Comparison of ENCODE assay signal across 21 mouse cellular contexts in the genomic region with DNA sequence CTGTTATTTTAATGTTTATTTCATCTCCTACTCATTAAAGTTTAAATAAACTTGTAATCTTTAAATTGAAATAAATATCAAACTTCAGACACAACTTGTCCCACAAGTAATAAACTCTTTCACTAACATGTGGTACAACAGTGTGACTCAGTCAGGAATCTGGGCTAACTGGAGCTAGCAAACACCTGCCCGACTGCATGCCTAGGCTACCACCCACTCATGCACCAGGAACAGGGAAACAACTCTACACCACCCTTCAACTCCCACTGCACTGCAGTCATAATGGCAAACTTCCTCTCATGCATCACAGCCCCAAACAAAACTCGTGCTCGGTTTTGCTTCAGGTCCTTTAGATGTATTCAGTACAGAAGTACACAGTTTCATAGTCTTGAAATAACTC.
DNase-seq lines count a peak whose midpoint lies in the region; ATAC-seq and TF ChIP-seq lines count a peak whose summit lies in the region.
"Had no signal": no experiment of that assay in that cellular context is flagged by ENCODE, and none has a peak within 500 bp of the region (broad histone marks: within the 10 kb centered on the region; RNA-seq: fewer than 3 reads in every experiment).

No protein-coding gene starts in this region.

- no peaks in the 10 kb centered on the region for H3K27me3 ChIP-seq in liver, embryonic 13.5 days
- no peaks in the 10 kb centered on the region for H3K27me3 ChIP-seq in liver, embryonic 11.5 days (replicated peaks; ENCODE audit: control insufficient read depth, insufficient read depth, low read length)
- no peaks in the 10 kb centered on the region for H3K27me3 ChIP-seq in stomach, postnatal 0 days (ENCODE audit: control insufficient read depth, insufficient read depth, low read length)
- H3K27me3 ChIP-seq: embryonic facial prominence, embryonic 15.5 days; forebrain, embryonic 15.5 days; heart, embryonic 13.5 days; hindbrain, embryonic 15.5 days; Patski had no signal

- WGBS in liver, embryonic 13.5 days (ENCODE audit: insufficient replicate concordance): 84% methylated on average over 3 of the region's 3 CpGs
- WGBS in liver, embryonic 11.5 days: 88% methylated on average over 3 of the region's 3 CpGs
- 70% methylated on average over 3 of the region's 3 CpGs for WGBS in stomach, postnatal 0 days

- no peak for ATAC-seq in liver, embryonic 13.5 days (ENCODE audit: low read depth)
- no peak for ATAC-seq in liver, embryonic 11.5 days (replicated peaks; ENCODE audit: low FRiP score)
- peak; percentile 74; the same call in 1 of the 2 replicates for ATAC-seq in stomach, postnatal 0 days (ENCODE audit: low FRiP score, low TSS enrichment)
- ATAC-seq: activated CD4-positive, CD25-positive, alpha-beta regulatory T cell, adult 4 months; forebrain, embryonic 15.5 days; Patski had no signal

- no peak overlapping the region for H3K4me2 ChIP-seq in liver, embryonic 13.5 days
- H3K4me2 ChIP-seq in liver, embryonic 11.5 days: no peak overlapping the region
- no peak overlapping the region for H3K4me2 ChIP-seq in stomach, postnatal 0 days (replicated peaks; ENCODE audit: low read depth)
- H3K4me2 ChIP-seq: embryonic facial prominence, embryonic 15.5 days; forebrain, embryonic 15.5 days; heart, embryonic 13.5 days; hindbrain, embryonic 15.5 days had no signal

- intact Hi-C loops in left cerebral cortex, postnatal 4 days (cut with DNase I): no loop called here

- no peak overlapping the region for H3K9ac ChIP-seq in liver, embryonic 13.5 days
- H3K9ac ChIP-seq in liver, embryonic 11.5 days (ENCODE audit: low read depth, low read length): no peak overlapping the region
- H3K9ac ChIP-seq in stomach, postnatal 0 days (ENCODE audit: low read length): no peak overlapping the region
- H3K9ac ChIP-seq: embryonic facial prominence, embryonic 15.5 days; forebrain, embryonic 15.5 days; heart, embryonic 13.5 days; hindbrain, embryonic 15.5 days had no signal

- TF ChIP-seq CTCF in stomach, postnatal 0 days (IDR thresholded peaks at IDR 0.05; ENCODE audit: low read depth): no peak

- peaks cover 37% of the 10 kb centered on the region for H3K4me1 ChIP-seq in liver, embryonic 13.5 days (replicated peaks)
- peaks cover 10% of the 10 kb centered on the region for H3K4me1 ChIP-seq in liver, embryonic 11.5 days (replicated peaks; ENCODE audit: control insufficient read depth, insufficient read depth, low read length)
- H3K4me1 ChIP-seq in stomach, postnatal 0 days (replicated peaks; ENCODE audit: control insufficient read depth, insufficient read depth): no peaks in the 10 kb centered on the region
- H3K4me1 ChIP-seq: embryonic facial prominence, embryonic 15.5 days; forebrain, embryonic 15.5 days; heart, embryonic 13.5 days; hindbrain, embryonic 15.5 days had no signal

- no peaks in the 10 kb centered on the region for H3K9me3 ChIP-seq in liver, embryonic 13.5 days (replicated peaks)
- no peaks in the 10 kb centered on the region for H3K9me3 ChIP-seq in liver, embryonic 11.5 days (ENCODE audit: control insufficient read depth, low read length)
- no peaks in the 10 kb centered on the region for H3K9me3 ChIP-seq in stomach, postnatal 0 days (ENCODE audit: control insufficient read depth, low read length)
- H3K9me3 ChIP-seq: embryonic facial prominence, embryonic 15.5 days; forebrain, embryonic 15.5 days; heart, embryonic 13.5 days; hindbrain, embryonic 15.5 days had no signal

- peak; percentile 44 for TF ChIP-seq EP300 in stomach, postnatal 0 days (optimal IDR thresholded peaks at IDR 0.05)

- peak overlapping the region; percentile 43; the same call in 1 of the 2 replicates for H3K27ac ChIP-seq in liver, embryonic 13.5 days
- H3K27ac ChIP-seq in liver, embryonic 11.5 days (ENCODE audit: low read depth, low read length): no peak overlapping the region
- no peak overlapping the region for H3K27ac ChIP-seq in stomach, postnatal 0 days (replicated peaks)
- H3K27ac ChIP-seq: embryonic facial prominence, embryonic 15.5 days; forebrain, embryonic 15.5 days; heart, embryonic 13.5 days; hindbrain, embryonic 15.5 days had no signal

- no peak for DNase-seq in liver, embryonic 13.5 days
- DNase-seq in liver, embryonic 11.5 days (ENCODE audit: low spot score): no peak
- peak; percentile 13 to 51 for DNase-seq in urinary bladder, adult 18-20 months (ENCODE audit: low spot score in 2 of 2)
- no peak for DNase-seq in urinary bladder, adult 2 months (ENCODE audit: low spot score)
- DNase-seq in brain, adult 2 months (ENCODE audit: low read depth, low spot score): peak; percentile 53
- no peak for DNase-seq in stomach, postnatal 0 days (ENCODE audit: low spot score)
- no peak for DNase-seq in left cerebral cortex, postnatal 4 days
- DNase-seq in testis, postnatal 10 days (ENCODE audit: low spot score): no peak
- DNase-seq: adrenal gland, postnatal 25 days; cerebellum, adult 2 months; cerebellum, postnatal 10 days; embryo, embryonic 11 days; gastrocnemius, postnatal 14 days; heart, postnatal 36 days had no signal

- H3K36me3 ChIP-seq in liver, embryonic 13.5 days: peaks cover 55% of the 10 kb centered on the region
- peaks cover 7% of the 10 kb centered on the region; the same call in 1 of the 2 replicates for H3K36me3 ChIP-seq in liver, embryonic 11.5 days (ENCODE audit: control insufficient read depth, insufficient read depth, low read length)
- no peaks in the 10 kb centered on the region for H3K36me3 ChIP-seq in stomach, postnatal 0 days (ENCODE audit: control insufficient read depth, insufficient read depth, low read length)
- H3K36me3 ChIP-seq: forebrain, embryonic 15.5 days had no signal

- no peak overlapping the region for H3K4me3 ChIP-seq in liver, embryonic 13.5 days (replicated peaks)
- no peak overlapping the region for H3K4me3 ChIP-seq in liver, embryonic 11.5 days (ENCODE audit: low read depth, low read length)
- H3K4me3 ChIP-seq in stomach, postnatal 0 days (ENCODE audit: low read depth, low read length): no peak overlapping the region
- H3K4me3 ChIP-seq: embryonic facial prominence, embryonic 15.5 days; erythroblast, embryonic 14.5 days; forebrain, embryonic 15.5 days; heart, embryonic 13.5 days; hindbrain, embryonic 15.5 days had no signal

Comparison
In these comparisons a context has a peak if more than half of its experiments do, and no peak if none do; other contexts are left out.
1. DNase-seq: peak in urinary bladder, adult 18-20 months (2 of 2) and brain, adult 2 months (single experiment); none in liver, embryonic 13.5 days (single experiment), liver, embryonic 11.5 days (single experiment), urinary bladder, adult 2 months (single experiment), stomach, postnatal 0 days (single experiment), left cerebral cortex, postnatal 4 days (single experiment) and testis, postnatal 10 days (single experiment).